Mouse (Mus musculus) left cerebral cortex, adult 18-20 months (tissue): Measurements from ENCODE around the gene Ube2s. TPM values are rescaled to one million over a fixed set of nuclear protein-coding genes. Genes with fewer than 3 reads are reported as not detected.
"Not testable (repeated sequence)": the region's sequence is repeated elsewhere in the genome, so short reads cannot be mapped to it uniquely, and the experiment has no call there.

Source experiments
- DNase-seq, 2 experiments: peaks; one replicate each; pipeline ENCODE4 v3.0.0; 2021 to 2022; ENCODE audit warnings: low spot score in 2 of 2, mixed read lengths in 1 of 2
- long read RNA-seq, 2 experiments: library from polyadenylated mRNA; stranded (forward); transcript quantifications; one replicate each; pipeline ENCODE4 v2.0.0; 2021
- total RNA-seq, 2 experiments: library from RNA; stranded (reverse); gene quantifications; 2 replicates each; pipeline ENCODE4 v1.2.3; 2021

Ube2s gene
- total RNA-seq, result 100 to 1,000 TPM; 101 to 108 TPM
- long read RNA-seq, experiment 1, full-length matches to known transcripts, result 78 of 80 reads
- long read RNA-seq, experiment 1, partial matches to known transcripts, result 2 of 80 reads
- long read RNA-seq, experiment 1, other reads (novel, unspliced or antisense), result 0 of 80 reads
- long read RNA-seq, experiment 2, full-length matches to known transcripts, result 70 of 73 reads
- long read RNA-seq, experiment 2, partial matches to known transcripts, result 3 of 73 reads
- long read RNA-seq, experiment 2, other reads (novel, unspliced or antisense), result 0 of 73 reads

DNA sequence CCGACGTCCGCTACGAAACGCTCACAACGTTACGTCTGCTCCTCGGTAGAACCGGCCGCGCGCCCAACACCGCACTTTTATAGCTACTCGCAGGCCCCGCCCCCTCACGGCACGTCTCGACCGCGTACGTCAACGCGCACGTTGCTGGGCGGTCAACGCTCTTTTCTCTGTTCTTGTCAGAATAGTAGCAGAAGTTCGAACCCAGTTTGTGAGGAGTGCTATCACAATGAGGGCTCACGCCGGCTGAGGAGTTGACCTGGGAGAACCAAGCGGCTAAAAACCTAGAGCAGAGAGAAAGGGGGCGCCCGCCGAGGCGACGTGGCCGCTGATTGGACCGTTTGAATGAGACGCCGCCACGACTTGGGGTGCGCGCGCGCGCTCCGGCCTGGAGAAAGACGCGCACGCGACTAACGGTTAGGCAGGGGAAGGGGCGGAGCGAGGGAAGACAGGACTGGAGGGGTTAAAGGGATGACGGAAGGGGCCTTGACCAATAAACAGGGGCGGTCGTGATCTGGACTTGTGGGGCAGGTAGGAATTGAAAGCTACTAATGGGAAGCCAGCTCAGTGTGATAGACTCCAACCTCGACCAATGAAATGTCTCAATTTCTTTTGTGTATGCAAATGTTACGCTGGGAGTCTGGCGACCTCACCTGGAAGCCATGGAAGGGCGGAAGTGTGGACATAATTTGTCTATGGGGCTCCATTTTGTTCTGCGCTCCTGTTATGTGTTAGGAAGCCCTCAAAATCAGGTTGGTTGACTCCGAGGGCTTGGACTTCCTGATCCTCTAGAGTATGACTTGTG, at the start of gene Ube2s:
Gene Ube2s (minus strand): TSS at position 288 of the 802 bp plus-strand sequence.
- peak; percentile 95 to 98 for DNase-seq

DNA sequence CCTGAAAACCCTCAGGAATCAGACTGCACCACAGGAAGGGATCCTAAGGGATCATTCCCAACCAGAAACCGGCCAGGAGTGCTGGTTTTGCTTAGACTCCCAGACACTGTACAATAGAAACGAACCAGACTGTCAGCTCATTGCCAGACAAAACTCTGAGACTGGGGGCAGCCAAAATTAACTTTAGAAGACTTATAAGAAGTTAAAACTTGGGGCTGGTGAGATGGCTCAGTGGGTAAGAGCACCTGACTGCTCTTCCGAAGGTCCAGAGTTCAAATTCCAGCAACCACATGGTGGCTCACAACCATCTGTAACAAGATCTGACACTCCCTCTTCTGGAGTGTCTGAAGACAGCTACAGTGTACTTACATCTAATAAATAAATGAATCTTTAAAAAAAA, 48.5 kb upstream of the Ube2s start:
- not testable (repeated sequence) for DNase-seq

DNA sequence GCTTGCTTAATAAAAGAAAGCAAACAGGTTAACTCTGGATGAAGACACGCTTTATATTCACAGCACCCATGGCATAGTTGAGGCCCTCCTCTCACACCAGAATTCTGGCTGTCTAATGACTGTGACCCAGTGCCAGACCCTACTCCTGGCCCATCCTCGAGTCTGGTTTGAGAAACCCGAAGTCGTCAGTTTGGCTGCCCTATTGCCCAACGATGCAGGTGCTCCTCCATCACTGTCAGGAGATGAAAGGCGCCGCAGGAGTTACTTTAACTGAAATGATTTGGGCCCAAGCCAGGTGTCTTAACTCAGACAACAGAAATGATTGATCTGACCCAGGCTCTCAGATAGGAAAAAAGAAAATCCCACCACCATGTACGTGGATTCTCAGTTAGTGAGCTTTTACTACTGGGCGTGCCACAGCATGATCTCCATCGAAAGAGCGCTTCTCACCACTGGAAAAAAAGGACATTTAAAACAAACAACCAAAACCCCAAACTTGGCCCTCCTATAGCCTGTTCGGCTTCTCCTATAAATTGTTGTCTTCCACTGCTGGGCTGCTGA, 47.1 kb upstream of the Ube2s start:
- no peak for DNase-seq

DNA sequence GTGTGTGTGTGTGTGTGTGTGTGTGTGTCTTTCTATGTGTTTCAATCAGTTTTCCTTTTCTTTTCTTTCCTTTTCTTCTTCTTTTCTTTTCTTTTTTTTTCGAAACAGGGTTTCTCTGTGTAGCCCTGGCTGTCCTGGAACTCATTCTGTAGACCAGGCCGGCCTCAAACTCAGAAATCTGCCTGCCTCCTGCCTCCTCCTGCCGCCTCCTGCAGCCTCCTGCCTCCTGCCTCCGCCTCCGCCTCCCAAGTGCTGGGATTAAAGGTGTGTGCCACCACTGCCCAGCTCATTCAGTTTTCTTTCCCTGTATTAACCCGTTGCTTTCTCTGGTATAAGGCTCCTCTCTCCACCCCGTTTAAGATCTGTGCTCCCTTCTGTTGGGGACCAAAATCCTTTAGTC, 44.9 kb upstream of the Ube2s start:
- DNase-seq, result no peak

- no peak for DNase-seq
These were observed 44.1 kb upstream of the Ube2s start for GRCm38 (mm10) chr7:4856508-4856907.

- DNase-seq, result no peak
These were observed 41.2 kb upstream of the Ube2s start for GRCm38 (mm10) chr7:4853613-4854012.

DNA sequence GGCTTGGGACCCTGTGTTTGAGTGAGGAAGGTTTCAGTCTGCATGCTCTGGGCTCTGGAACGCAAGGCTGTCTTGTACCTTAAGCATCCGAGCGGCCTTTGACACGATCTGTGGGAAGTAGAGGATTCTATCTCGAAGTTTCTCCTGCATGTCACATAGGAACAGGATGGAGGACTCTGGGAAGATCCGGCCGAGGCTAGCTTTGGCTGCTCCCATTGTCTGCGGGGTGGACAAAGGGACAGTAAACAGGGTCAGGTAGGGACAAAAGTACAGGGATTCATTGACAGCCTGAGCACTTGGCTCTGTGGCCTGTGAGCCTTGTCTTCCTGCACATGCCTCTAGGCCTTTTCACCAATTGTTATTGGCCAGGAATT, 38.9 kb upstream of the Ube2s start:
- DNase-seq, result no peak

DNA sequence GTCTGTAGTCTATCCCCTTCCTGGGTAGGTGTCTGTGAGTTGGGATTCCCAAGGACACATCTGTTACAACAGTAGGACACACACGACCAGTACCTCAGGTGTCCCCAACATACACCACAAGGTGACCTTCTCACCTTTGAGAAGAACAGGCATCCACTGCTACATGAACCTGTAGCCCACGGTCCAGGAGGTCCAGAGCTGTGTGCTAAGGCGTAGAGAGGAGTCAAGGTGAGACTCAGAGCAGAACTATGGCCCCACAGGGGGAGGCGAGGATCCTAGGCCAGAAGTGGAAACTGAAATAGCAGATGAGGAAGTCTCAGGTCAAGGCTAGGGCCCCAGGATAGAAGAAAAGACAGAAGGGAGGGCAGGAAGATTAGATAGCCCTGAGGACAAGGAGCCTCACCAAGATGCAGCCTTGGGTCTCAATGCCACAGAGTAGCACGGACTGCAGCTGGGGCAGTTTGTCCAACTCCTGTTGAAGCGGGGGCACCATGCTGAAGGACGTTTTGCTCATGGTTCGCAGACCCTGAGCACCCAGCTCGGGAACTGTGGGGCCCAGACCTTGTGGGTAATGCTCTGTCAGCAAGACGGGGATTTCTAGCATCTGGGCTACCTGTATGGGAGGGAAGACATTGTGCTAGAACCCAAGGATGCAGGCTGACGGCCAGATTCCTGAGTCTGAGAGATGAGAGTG, 38.4 kb upstream of the Ube2s start:
- DNase-seq, result no peak

GRCm38 (mm10) chr7:4849372-4849771, 37.0 kb upstream of the Ube2s start:
- no peak for DNase-seq

DNA sequence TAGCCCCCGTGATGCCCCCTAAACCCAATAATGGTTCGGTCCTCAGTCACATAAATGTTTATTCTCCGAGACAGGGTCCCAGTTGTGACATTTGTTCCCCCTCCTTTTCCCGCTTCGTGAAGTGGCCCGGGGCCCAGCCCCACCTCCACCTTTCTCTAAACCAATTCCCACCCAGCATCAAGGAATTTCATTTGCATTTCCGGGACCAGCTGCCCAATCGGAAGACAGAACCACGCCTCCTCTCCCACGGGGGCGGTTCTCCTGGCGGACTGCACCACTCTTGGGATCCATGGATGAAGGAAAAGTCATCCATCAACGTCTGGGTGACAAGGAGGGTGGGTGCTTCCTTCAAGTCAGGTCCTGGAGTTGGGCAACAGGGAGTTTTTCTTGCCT, 32.5 kb upstream of the Ube2s start:
- DNase-seq, result peak; percentile 89 to 94

DNA sequence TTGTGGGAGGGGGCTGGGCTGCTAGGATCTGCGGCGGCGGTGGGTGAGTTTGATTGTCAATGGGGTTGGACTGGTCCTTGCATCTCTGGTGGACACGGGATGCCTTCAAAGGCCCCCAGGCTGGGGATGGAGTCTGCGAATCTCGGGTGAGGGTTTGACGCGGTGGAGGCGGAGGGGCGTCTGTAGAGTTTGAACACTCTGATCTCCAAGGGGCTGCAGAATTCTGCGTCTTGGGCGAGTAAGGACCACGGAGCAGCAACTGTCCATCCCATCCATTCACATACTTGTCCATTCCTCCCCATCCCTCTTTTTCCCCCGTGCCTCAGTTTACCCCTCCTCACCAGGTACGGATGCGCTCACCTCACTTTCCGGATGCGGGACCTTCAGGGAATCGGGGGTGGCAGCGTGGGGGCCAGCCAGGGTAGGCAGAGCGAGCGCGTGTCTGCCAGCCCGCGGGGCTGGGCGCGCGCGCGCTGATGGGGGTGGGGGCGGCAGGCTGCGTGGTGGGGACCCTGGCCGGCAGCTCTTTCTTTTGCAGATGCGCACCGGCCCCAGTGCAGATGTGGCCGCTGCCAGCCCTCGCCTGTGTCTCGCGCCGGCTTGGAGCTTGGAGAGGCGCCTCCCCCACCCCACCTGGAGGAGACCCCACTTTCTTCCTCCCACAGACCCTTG, 32.0 kb upstream of the Ube2s start, which contains the start of gene Shisa7:
Gene Shisa7 (minus strand): TSS at position 452 of the 672 bp plus-strand sequence.
- DNase-seq, result peak in 1 of 2 experiments; percentile 55

- DNase-seq, result peak; percentile 76 to 89
These were observed 31.3 kb upstream of the Ube2s start for GRCm38 (mm10) chr7:4843604-4844244.

DNA sequence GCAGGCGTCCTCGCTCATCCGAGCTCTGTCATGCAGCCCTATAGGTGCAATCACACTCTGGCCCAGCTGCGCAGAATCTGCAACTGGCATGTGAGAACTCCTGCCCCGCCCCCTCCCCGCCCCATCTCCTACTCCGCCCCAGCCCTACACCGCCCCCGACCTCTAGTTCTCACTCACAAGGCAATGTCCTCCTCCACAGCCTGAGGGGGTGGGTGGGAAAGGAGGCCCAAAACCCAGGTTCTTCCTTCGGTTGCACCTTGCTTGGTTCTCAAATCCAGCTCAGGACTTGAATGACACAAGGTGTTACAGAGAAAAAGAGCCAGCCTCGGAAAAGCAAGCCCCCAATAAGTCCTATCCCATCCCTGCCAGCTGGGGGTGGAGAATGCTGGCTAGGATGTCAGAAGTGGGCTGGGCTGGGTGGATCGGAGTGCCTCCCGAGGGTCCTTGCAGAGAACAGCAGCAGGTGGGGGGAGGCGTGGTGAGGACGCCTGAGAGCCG, 30.3 kb upstream of the Ube2s start:
- peak; percentile 38 to 55 for DNase-seq

GRCm38 (mm10) chr7:4842077-4842476, 29.7 kb upstream of the Ube2s start:
- DNase-seq, result peak; percentile 37 to 39

- DNase-seq, result no peak
These were observed 25.2 kb upstream of the Ube2s start for GRCm38 (mm10) chr7:4837639-4838038.

- DNase-seq, result peak; percentile 47 to 53
These were observed 24.0 kb upstream of the Ube2s start for GRCm38 (mm10) chr7:4836351-4836792.

DNA sequence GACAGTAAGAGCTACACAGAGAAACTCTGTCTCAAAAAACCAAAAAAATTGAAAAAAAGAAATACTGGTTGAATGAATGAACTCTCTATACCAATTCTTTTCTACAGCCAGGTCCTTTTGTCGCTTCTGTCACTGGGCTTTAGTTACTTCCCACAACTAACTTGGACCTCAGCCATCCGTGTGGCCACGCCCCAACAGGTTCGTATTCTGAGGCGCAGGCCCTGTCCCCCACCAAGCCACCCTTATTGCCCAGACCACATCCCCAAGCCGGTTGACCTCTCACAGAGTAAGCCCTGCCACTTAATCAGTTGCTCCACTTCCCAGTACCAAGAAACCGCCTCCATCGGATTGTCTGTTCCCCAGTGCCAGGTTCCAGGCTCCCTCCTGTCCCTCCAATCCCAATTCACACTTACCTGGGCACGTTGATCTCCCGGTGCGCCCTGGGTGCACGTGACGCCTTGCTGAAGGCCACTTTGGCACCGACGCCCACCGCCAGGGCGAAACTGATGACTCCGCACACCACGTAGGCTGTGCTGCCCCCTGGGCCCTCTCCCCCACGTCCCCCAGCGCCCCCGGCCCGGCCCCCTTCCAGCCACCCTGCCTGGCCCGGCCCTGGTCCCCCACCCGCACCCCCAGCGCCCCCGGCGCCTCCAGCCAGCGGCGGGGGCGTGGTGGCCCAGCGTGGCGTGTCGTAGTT, 23.4 kb upstream of the Ube2s start:
- no peak for DNase-seq

DNA sequence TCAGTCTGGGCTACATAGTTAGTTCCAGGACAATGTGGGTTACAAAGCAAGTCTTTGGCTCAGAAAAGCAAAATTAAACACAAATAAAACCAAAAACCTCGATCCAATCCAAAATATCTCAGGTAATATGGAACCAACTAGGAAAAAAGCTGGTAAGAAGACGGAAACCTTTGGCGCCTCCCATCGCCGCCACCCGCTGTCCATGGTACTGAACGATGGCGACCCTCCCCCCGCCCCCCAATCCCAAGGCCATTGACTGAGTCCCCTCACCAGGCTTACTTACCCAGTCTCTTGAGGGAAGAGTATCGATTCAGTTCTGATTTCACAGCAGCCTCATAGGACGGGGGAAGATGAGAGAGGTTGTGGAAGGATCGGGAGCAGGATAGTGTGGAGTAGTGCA, 18.1 kb upstream of the Ube2s start:
- no peak for DNase-seq

DNA sequence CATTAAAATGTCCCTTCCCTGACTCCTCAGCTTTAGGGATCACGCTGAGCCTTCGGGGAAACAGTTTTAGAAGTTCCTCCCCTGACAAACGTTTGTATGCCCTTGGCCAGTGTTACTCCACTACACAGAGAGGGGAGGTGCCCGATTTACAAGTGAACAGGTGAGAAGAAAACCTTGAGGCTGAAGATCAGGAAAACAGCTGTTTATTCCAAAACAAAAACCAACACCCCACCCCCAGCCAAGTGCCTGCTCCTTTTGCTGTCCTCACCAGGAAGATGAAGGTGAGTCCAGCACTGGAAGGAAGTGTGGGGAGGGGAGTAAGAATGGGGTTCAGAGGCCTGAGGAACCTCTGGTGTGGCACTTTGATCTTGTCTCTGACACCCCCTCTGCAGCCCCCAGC, 13.0 kb upstream of the Ube2s start:
- DNase-seq, result no peak
